Mouse (Mus musculus) neural tube, embryonic 11.5 days (tissue): ENCODE data around the gene Adgrf3. TPM values are rescaled to one million over a fixed set of nuclear protein-coding genes. Genes with fewer than 3 reads are reported as not detected.
A peak's percentile ranks its signal among the peaks of the same experiment; 100 is the strongest.

ENCODE experiments used
- ATAC-seq: fragments of 200-750 bp; cut with Nextera tagmentation; 2 replicates; pipeline ENCODE4 v1.8.0; 2017; ENCODE audit warnings: moderate number of reproducible peaks, mild to moderate bottlenecking, moderate TSS enrichment, moderate library complexity; ENCODE audit not compliant: insufficient read depth, low FRiP score, low TSS enrichment
- DNase-seq: peaks from one replicate; pipeline ENCODE4 v3.0.0-alpha.2; 2015; ENCODE audit warnings: low spot score
- H3K27ac ChIP-seq: fragments of 300-500 bp; sonication (generic); 2 replicates; pipeline ENCODE4 v1.5.1; 2014; ENCODE audit warnings: low read depth, mild to moderate bottlenecking, low read length
- H3K27me3 ChIP-seq: fragments of 300-500 bp; sonication (generic); 2 replicates; pipeline ENCODE4 v1.6.1; 2014; ENCODE audit warnings: mild to moderate bottlenecking, low read length, mixed read lengths; ENCODE audit not compliant: control insufficient read depth, insufficient read depth
- H3K36me3 ChIP-seq: fragments of 300-500 bp; sonication (generic); 2 replicates; pipeline ENCODE4 v1.6.1; 2014; ENCODE audit warnings: mild to moderate bottlenecking, low read length, moderate library complexity, mixed read lengths; ENCODE audit not compliant: control insufficient read depth, insufficient read depth
- H3K4me1 ChIP-seq: fragments of 300-500 bp; sonication (generic); 2 replicates; pipeline ENCODE4 v1.6.1; 2014; ENCODE audit warnings: low read length, mixed read lengths; ENCODE audit not compliant: control insufficient read depth, insufficient read depth
- H3K4me2 ChIP-seq: fragments of 300-500 bp; sonication (generic); 2 replicates; pipeline ENCODE4 v1.6.1; 2014; ENCODE audit warnings: low read depth, mild to moderate bottlenecking, moderate library complexity
- H3K4me3 ChIP-seq: fragments of 300-500 bp; sonication (generic); 2 replicates; pipeline ENCODE4 v1.5.1; 2014; ENCODE audit warnings: low read depth, low read length
- H3K9ac ChIP-seq: fragments of 300-500 bp; sonication (generic); 2 replicates; pipeline ENCODE4 v1.6.1; 2014; ENCODE audit warnings: mild to moderate bottlenecking, low read length
- H3K9me3 ChIP-seq: fragments of 300-500 bp; sonication (generic); 2 replicates; pipeline ENCODE4 v1.6.1; 2016; ENCODE audit warnings: low read length; ENCODE audit not compliant: control insufficient read depth
- WGBS: fragments of 180-500 bp; shearing (Covaris S2); extraction: QIAGEN DNeasy Blood & Tissue Kit; methylation state at CpG from one replicate; pipeline ENCODE4 v1.1.7; 2014; 5-methylcytosine and 5-hydroxymethylcytosine counted together
- microRNA counts: library from miRNA; unstranded; fragments of <30 nt; microRNA quantifications from one replicate; lab custom pipeline; 2015
- microRNA-seq: library from miRNA; unstranded; fragments of <30 nt; microRNA quantifications from one replicate; pipeline ENCODE4, GENCODE M21; 2016
- polyA plus RNA-seq: library from polyadenylated mRNA; unstranded; fragments of >200 nt; fragmentation: Nextera tagmentation; extraction: Ambion mirVana; gene quantifications from 2 replicates; pipeline ENCODE4 v1.2.1, GENCODE M21; 2014

The Adgrf3 gene
- polyA plus RNA-seq, 1 experiment from 2014 or later, result not detected

GRCm38 (mm10) chr5:30152007-30152406 is 53.5 kb downstream of the Adgrf3 start:
- no peak overlapping the region for H3K9ac ChIP-seq
- H3K27me3 ChIP-seq, result no peaks in the 10 kb centered on the region
- 0 out of 2 replicates have a peak, but pooled peaks cover 5% of the 10 kb centered on the region for H3K4me1 ChIP-seq
- no peak overlapping the region for H3K4me2 ChIP-seq
- H3K4me3 ChIP-seq, result no peak overlapping the region
- no peaks in the 10 kb centered on the region for H3K9me3 ChIP-seq
- 85% methylated on average over 4 of the region's 4 CpGs for WGBS
- no peak for ATAC-seq
- H3K27ac ChIP-seq, result no peak overlapping the region
- no peak for DNase-seq
- H3K36me3 ChIP-seq, result no peaks in the 10 kb centered on the region

GRCm38 (mm10) chr5:30148133-30148920 is 57.2 kb downstream of the Adgrf3 start:
- Histone ChIP-seq H3K27ac (no peak overlapping the region), H3K27me3 (no peaks in the 10 kb centered on the region), H3K9ac (no peak overlapping the region), H3K4me1 (no peaks in the 10 kb centered on the region), H3K4me3 (no peak overlapping the region), H3K4me2 (no peak overlapping the region), H3K36me3 (peaks cover 9% of the 10 kb centered on the region), H3K9me3 (no peaks in the 10 kb centered on the region)
- DNase-seq (no peak), ATAC-seq (no peak)
- WGBS, result 88% methylated on average over 5 of the region's 5 CpGs

GRCm38 (mm10) chr5:30146526-30146925 is 59.0 kb downstream of the Adgrf3 start:
- DNase-seq, result no peak
- H3K9me3 ChIP-seq, result no peaks in the 10 kb centered on the region
- H3K4me2 ChIP-seq, result no peak overlapping the region
- H3K9ac ChIP-seq, result no peak overlapping the region
- no peaks in the 10 kb centered on the region for H3K4me1 ChIP-seq
- 91% methylated on average over 6 of the region's 6 CpGs for WGBS
- no peaks in the 10 kb centered on the region for H3K27me3 ChIP-seq
- H3K4me3 ChIP-seq, result no peak overlapping the region
- no peak for ATAC-seq
- H3K36me3 ChIP-seq, result peaks cover 9% of the 10 kb centered on the region
- H3K27ac ChIP-seq, result no peak overlapping the region

MicroRNAs encoded within 50 kb of the gene (microRNA counts, 519-probe panel; counts per million panel counts)
- microRNA mmu-miR-1960 (lab: Ali Mortazavi, UCI), result 171 counts per million, percentile 57 among the panel's probes with 10 or more counts

Small RNA genes lying within 50 kb of the gene (microRNA-seq; reads per million reads assigned to microRNA genes)
- 1.0 reads per million for gene Mir1960

Other genes with a start within 250 kb of the Adgrf3 start
- gene Il6, start 192.6 kb downstream of the Adgrf3 start, polyA plus RNA-seq, result 0.11 TPM in 1 of 2 replicates, not detected in the other
- gene Tyms, start 132.1 kb downstream of the Adgrf3 start, polyA plus RNA-seq, result 247 and 248 TPM in 2 replicates
- gene Garem2, start 100.6 kb downstream of the Adgrf3 start, polyA plus RNA-seq, result 14.4 and 16.5 TPM in 2 replicates
- 2.1 and 2.3 TPM in 2 replicates for gene 3110082J24Rik, start 99.6 kb downstream of the Adgrf3 start, polyA plus RNA-seq
- 93.0 and 102 TPM in 2 replicates for gene Hadha, start 50.6 kb downstream of the Adgrf3 start, polyA plus RNA-seq
- 108 and 112 TPM in 2 replicates for gene Hadhb, start 50.5 kb downstream of the Adgrf3 start, polyA plus RNA-seq
- gene Selenoi, start 26.9 kb upstream of the Adgrf3 start, polyA plus RNA-seq, result 28.2 TPM in 2 replicates
- gene Drc1, start 75.7 kb upstream of the Adgrf3 start, polyA plus RNA-seq, result 0.24 and 0.42 TPM in 2 replicates